Mouse (Mus musculus) midbrain, embryonic 14.5 days (tissue): ENCODE measurements at regions not wholly inside any gene's neighbourhood (a gene's known extent, or its start where the extent isn't known, plus 50 kb on each side); places are given as distances from the start of the nearest gene placed in this dataset.

Experiments
- ATAC-seq: fragments of 200-750 bp; cut with Nextera tagmentation; 2 replicates; pipeline ENCODE4 v1.8.0; 2017; ENCODE audit warnings: moderate number of reproducible peaks, moderate library complexity; ENCODE audit not compliant: low FRiP score, low TSS enrichment
- DNase-seq: peaks from one replicate; pipeline ENCODE4 v3.0.0-alpha.2; 2015
- H3K27ac ChIP-seq: fragments of 300-500 bp; sonication (generic); replicated peaks from 2 replicates; pipeline ENCODE4 v1.5.1; 2014; ENCODE audit warnings: mild to moderate bottlenecking, low read depth, low read length, moderate library complexity
- H3K27me3 ChIP-seq: fragments of 300-500 bp; sonication (generic); 2 replicates; pipeline ENCODE4 v1.6.1; 2014; ENCODE audit warnings: low read length, control low read depth, mixed read lengths; ENCODE audit not compliant: control insufficient read depth, insufficient read depth
- H3K36me3 ChIP-seq: fragments of 300-500 bp; sonication (generic); 2 replicates; pipeline ENCODE4 v1.6.1; 2014; ENCODE audit warnings: low read length, control low read depth; ENCODE audit not compliant: control insufficient read depth, insufficient read depth
- H3K4me1 ChIP-seq: fragments of 300-500 bp; sonication (generic); 2 replicates; pipeline ENCODE4 v1.6.1; 2014; ENCODE audit warnings: mild to moderate bottlenecking, antibody characterized with exemption, low read length, control low read depth; ENCODE audit not compliant: control insufficient read depth, insufficient read depth
- H3K4me2 ChIP-seq: fragments of 300-500 bp; sonication (generic); 2 replicates; pipeline ENCODE4 v1.6.1; 2014; ENCODE audit warnings: mild to moderate bottlenecking, low read length, moderate library complexity
- H3K4me3 ChIP-seq: fragments of 300-500 bp; sonication (generic); replicated peaks from 2 replicates; pipeline ENCODE4 v1.5.1; 2014; ENCODE audit warnings: low read depth, low read length
- H3K9ac ChIP-seq: fragments of 300-500 bp; sonication (generic); replicated peaks from 2 replicates; pipeline ENCODE4 v1.6.1; 2014; ENCODE audit warnings: mild to moderate bottlenecking, low read length, moderate library complexity
- H3K9me3 ChIP-seq: fragments of 300-500 bp; sonication (generic); 2 replicates; pipeline ENCODE4 v1.6.1; 2016; ENCODE audit warnings: low read length, control low read depth, mixed read lengths; ENCODE audit not compliant: control insufficient read depth
- WGBS: fragments of 180-500 bp; shearing (Covaris S2); extraction: QIAGEN DNeasy Blood & Tissue Kit; methylation state at CpG from one replicate; pipeline ENCODE4 v1.1.7; 2014; 5-methylcytosine and 5-hydroxymethylcytosine counted together

DNA sequence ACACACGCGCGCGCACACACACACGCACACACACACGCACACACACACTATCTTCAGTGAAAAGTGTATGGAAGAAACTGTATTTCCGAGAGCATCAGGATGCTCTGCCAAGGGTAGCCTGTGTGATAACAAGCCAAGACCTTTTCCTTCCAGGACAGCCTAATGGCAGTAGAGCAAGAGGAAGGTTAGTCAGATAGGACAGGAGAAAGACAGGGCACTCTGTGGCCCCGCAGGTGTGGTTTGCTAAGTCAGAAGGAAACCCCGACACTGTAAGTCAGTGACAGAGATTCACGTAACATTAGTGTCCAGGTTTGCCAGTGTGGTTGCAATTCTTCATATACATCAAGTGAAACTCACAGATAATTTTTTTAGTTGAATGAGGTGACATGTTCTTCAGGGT is 92.8 kb downstream of the Rpl14 start:
- no peak for ATAC-seq
- Histone ChIP-seq H3K4me3 (no peak overlapping the region), H3K4me2 (no peak overlapping the region), H3K9ac (no peak overlapping the region), H3K9me3 (no peaks in the 10 kb centered on the region), H3K4me1 (no peaks in the 10 kb centered on the region), H3K27me3 (no peaks in the 10 kb centered on the region), H3K36me3 (no peaks in the 10 kb centered on the region), H3K27ac (no peak overlapping the region)
- no peak for DNase-seq
- 91% methylated on average over 10 of the region's 10 CpGs for WGBS

DNA sequence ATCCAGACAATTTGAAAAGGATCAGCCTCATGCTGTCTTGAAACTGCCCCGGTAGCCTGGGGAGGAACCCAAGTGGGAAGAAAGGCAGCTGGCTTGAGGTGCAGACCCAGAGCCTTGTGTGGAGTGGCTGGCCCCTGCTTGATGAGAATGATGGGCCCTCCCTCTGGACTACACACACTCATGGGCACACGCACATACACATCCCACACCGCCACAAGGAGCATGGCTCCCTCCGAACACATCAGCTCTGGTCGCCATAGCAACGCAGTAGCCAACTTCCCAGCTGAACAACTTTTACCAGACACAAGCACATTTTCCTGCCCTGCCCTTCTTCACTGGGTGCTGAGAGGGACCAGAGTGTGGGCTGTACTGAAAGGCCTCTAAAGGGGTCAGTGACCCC is 101.2 kb downstream of the Rpl14 start:
- no peak overlapping the region for H3K9ac ChIP-seq
- ATAC-seq, result no peak
- 5% methylated on average over 6 of the region's 6 CpGs for whole genome bisulfite sequencing

DNA sequence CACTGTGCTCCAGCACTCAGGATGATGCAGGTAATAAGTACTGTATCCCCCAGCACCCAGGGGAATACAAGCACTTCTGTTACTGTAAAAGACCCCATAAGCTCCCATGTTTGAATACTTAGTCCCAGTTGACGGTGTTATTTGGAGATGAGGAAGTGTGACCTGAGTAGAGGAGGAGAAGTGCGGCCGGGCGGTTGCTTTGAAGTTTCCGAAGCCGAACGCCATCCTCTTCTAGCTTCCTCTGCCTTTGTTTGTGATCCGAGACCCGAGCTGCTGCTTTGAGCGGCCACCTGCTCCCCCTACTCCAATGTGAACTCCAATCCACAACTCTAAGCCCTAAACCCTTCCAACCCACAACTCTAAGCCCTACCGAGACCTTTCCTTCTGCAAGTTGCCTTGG is 103.6 kb downstream of the Rpl14 start:
- peak overlapping the region; percentile 59 for H3K4me2 ChIP-seq
- peaks cover 3% of the 10 kb centered on the region; the same call in 1 of the 2 replicates for H3K27me3 ChIP-seq
- no peak overlapping the region for H3K4me3 ChIP-seq
- DNase-seq, result peak; percentile 47
- no peak overlapping the region for H3K27ac ChIP-seq
- WGBS, result 3% methylated on average over 11 of the region's 11 CpGs
- no peak overlapping the region for H3K9ac ChIP-seq
- peaks cover 30% of the 10 kb centered on the region for H3K4me1 ChIP-seq
- ATAC-seq, result no peak
- no peaks in the 10 kb centered on the region for H3K9me3 ChIP-seq
- no peaks in the 10 kb centered on the region for H3K36me3 ChIP-seq

More for the DNA sequence above, 101.2 kb downstream of the Rpl14 start:
- Histone ChIP-seq H3K4me2 (no peak overlapping the region), H3K4me1 (peaks cover 28% of the 10 kb centered on the region), H3K27me3 (peaks cover 3% of the 10 kb centered on the region; the same call in 1 of the 2 replicates), H3K27ac (no peak overlapping the region), H3K9me3 (no peaks in the 10 kb centered on the region), H3K4me3 (no peak overlapping the region), H3K36me3 (no peaks in the 10 kb centered on the region)
- DNase-seq, result peak; percentile 84

DNA sequence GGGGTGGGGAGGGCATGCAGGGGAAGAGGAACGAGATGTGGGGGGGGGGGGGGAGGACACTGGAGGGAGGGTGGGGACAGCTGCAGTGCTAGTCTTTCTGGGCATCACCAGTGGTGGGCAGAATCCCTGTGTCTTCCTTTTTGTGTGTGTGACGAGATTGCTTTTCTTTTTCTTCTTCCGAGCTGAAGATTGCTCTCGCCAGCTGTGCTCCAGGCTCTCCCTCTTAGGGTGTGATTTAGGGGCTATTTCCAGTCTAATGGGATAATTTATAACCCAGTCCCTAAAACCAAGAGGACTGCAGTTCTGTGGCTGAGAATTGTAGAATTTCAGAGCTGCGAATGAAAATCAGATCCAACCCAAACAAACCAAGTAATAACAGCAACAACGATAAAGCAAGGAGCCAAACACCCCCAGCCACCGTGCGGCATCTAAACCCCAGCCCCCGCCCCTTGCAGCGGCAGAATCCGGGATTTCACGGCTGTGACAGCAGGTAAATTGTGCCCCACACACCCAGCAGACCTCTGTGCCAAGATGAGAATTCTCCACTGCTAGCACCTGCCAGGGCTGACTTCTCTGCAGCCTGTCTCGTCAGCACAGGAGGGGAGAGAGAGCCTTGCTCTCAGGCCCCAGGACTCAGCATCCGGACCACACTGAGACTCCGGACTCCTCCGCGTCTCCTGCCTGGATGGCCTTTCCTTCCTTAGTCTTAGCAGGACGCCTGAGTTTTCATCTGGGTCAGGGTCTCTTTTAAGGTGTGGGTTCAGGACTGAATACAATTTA is 104.3 kb downstream of the Rpl14 start:
- H3K36me3 ChIP-seq, result no peaks in the 10 kb centered on the region
- no peak for ATAC-seq
- peaks cover 30% of the 10 kb centered on the region for H3K4me1 ChIP-seq
- peaks cover 3% of the 10 kb centered on the region; the same call in 1 of the 2 replicates for H3K27me3 ChIP-seq
- peak; percentile 52 for DNase-seq
- H3K27ac ChIP-seq, result no peak overlapping the region
- peak overlapping the region; percentile 59 for H3K4me2 ChIP-seq
- peak overlapping the region; percentile 20 for H3K4me3 ChIP-seq
- 2% methylated on average over 18 of the region's 18 CpGs for WGBS
- peak overlapping the region; percentile 46 for H3K9ac ChIP-seq
- H3K9me3 ChIP-seq, result no peaks in the 10 kb centered on the region

DNA sequence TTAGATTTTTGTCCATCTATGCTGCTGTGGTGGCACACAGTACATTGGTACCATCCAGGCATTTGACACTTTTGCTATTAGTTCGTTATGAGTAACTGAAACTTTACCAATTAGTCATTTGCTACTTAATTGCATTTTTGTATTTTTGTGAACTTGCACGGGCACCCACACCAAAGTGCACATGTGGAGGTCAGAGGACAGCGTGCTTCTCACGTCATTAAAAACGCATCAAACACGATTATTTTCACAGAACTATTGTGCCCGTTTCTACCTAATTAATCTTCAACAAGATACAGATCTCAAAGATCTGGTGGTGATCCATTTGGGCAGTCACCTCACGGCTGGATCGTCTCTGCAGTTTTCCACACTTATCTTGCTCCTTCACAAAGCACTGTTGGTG is 105.1 kb downstream of the Rpl14 start:
- Histone ChIP-seq H3K27ac (no peak overlapping the region), H3K4me3 (no peak overlapping the region), H3K4me2 (peak overlapping the region; percentile 59), H3K9ac (no peak overlapping the region; the same call in 1 of the 2 replicates), H3K4me1 (peaks cover 30% of the 10 kb centered on the region), H3K36me3 (no peaks in the 10 kb centered on the region), H3K27me3 (peaks cover 3% of the 10 kb centered on the region; the same call in 1 of the 2 replicates), H3K9me3 (no peaks in the 10 kb centered on the region)
- WGBS, result 30% methylated on average over 9 of the region's 9 CpGs
- ATAC-seq, result no peak
- DNase-seq, result no peak

DNA sequence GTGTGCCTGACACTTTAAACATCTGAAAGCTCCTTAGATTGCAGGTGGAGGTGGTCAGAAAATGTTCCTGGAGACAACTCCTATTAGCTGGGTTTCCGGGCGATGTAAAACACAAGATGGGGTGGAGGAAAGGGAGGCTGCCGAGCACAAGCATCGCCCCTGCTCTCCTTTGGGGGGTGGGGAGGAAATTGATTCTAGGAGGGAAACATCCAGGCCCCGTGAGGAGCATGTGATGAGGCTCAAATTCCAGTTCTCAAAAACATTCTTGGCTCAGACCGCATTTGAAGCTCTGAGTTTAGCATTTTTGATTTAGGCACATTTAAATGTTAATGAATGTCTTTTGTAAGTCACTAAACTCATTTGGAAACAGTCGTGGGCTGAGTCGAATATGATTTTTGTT is 105.5 kb downstream of the Rpl14 start:
- peaks cover 3% of the 10 kb centered on the region; the same call in 1 of the 2 replicates for H3K27me3 ChIP-seq
- peaks cover 30% of the 10 kb centered on the region for H3K4me1 ChIP-seq
- no peak for ATAC-seq
- H3K4me2 ChIP-seq, result no peak overlapping the region
- 22% methylated on average over 8 of the region's 8 CpGs for WGBS
- H3K4me3 ChIP-seq, result no peak overlapping the region
- no peak overlapping the region for H3K27ac ChIP-seq
- no peaks in the 10 kb centered on the region for H3K36me3 ChIP-seq
- DNase-seq, result no peak
- H3K9me3 ChIP-seq, result no peaks in the 10 kb centered on the region
- no peak overlapping the region for H3K9ac ChIP-seq

DNA sequence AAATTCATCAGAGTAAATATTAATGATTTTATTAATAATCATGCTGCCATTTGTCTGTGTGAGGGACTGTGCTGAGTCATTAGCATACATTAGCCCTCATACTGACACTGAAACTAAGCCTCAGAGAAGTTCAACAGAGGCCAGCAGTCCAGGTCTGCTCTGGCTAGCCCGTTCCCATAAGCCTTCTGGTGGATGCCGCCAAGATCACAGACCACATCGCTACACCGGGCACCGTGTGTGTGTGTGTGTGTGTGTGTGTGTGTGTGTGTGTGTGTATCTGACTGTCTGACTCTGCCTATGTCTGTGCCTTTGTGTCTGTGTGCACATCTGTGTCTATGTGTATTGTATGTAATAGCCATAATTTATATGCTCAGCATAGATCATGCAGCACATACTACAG is 106.0 kb downstream of the Rpl14 start:
- WGBS, result 62% methylated on average over 5 of the region's 5 CpGs
- no peak overlapping the region for H3K4me3 ChIP-seq
- peaks cover 3% of the 10 kb centered on the region; the same call in 1 of the 2 replicates for H3K27me3 ChIP-seq
- peaks cover 30% of the 10 kb centered on the region for H3K4me1 ChIP-seq
- DNase-seq (no peak), ATAC-seq (no peak)
- no peak overlapping the region for H3K4me2 ChIP-seq
- H3K9ac ChIP-seq, result no peak overlapping the region
- no peaks in the 10 kb centered on the region for H3K36me3 ChIP-seq
- H3K27ac ChIP-seq, result no peak overlapping the region
- no peaks in the 10 kb centered on the region for H3K9me3 ChIP-seq

DNA sequence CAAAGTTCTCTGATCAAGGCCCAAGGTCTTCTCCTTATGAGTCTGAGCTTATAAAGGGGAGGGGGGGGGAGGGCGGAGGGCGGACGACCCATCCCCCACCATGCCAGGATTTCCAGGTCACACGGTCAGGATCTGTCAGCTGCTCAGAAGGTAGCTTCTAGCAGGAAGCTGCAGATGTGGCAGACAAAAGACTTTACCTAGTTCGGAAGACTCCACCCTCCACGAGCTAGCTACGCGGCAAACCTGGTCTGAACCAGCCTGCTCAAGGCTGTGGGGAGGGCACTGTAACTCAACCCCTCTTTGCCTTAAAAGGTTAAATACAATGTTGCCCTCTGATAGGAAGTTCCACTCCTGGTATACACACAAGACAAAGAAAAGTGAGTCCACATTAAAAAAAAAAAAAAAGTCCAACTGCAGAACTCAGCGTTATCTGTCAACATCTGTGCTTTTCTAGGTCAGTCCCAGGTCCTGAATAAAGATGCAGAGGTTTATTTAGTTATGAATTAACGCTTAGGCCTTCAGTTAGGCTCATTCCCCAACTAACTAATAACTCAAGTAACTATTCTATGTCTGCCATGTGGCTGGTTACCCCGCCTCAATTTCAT is 108.7 kb downstream of the Rpl14 start:
- H3K4me1 ChIP-seq, result peaks cover 20% of the 10 kb centered on the region
- 59% methylated on average over 11 of the region's 11 CpGs for WGBS
- H3K27ac ChIP-seq, result no peak overlapping the region
- DNase-seq, result no peak
- H3K9me3 ChIP-seq, result no peaks in the 10 kb centered on the region
- no peak overlapping the region for H3K4me3 ChIP-seq
- no peak overlapping the region for H3K9ac ChIP-seq
- H3K27me3 ChIP-seq, result 0 out of 2 replicates have a peak, but pooled peaks cover under 1% of the 10 kb centered on the region
- no peak for ATAC-seq
- H3K36me3 ChIP-seq, result no peaks in the 10 kb centered on the region
- H3K4me2 ChIP-seq, result no peak overlapping the region

DNA sequence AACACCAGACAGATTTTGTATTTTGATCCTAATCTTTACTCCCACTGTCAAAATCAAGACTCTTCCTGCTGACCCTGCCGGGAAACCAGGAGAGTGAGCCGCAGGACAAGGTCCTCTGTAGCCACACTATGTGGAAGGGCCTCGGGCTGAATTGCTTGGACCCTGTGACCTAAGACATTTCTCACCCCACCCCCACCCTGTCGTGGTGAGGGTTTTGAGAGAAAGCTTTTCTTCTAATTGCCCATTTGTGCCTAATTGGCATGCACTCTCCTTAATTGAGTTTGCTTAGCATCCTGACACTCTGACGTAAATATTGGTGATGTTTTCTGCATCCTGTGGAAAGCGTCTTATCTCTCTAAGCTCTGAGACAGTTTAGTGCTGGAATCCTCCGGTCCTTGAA is 110.2 kb downstream of the Rpl14 start:
- no peak overlapping the region for H3K4me2 ChIP-seq
- 44% methylated on average over 7 of the region's 7 CpGs for WGBS
- DNase-seq (no peak), ATAC-seq (no peak)
- no peaks in the 10 kb centered on the region for H3K27me3 ChIP-seq
- H3K4me1 ChIP-seq, result peaks cover 11% of the 10 kb centered on the region; the same call in 1 of the 2 replicates
- H3K9me3 ChIP-seq, result no peaks in the 10 kb centered on the region
- no peak overlapping the region for H3K27ac ChIP-seq
- H3K36me3 ChIP-seq, result no peaks in the 10 kb centered on the region
- no peak overlapping the region for H3K9ac ChIP-seq
- H3K4me3 ChIP-seq, result no peak overlapping the region
